Mouse (Mus musculus) layer of hippocampus, adult 2 months (tissue): ENCODE data around the gene Gpr4. TPM values are rescaled to one million over a fixed set of nuclear protein-coding genes. Genes with fewer than 3 reads are reported as not detected.

Experiments used
- DNase-seq, 2 experiments: peaks; one replicate each; pipeline ENCODE4 v3.0.0; 2022; ENCODE audit warnings: low spot score in 2 of 2
- H3K27ac ChIP-seq: fragments of 200-600 bp; 2 replicates; pipeline ENCODE4 v1.8.1; 2022
- H3K4me3 ChIP-seq: fragments of 200-600 bp; 2 replicates; pipeline ENCODE4 v1.8.1; 2022; ENCODE audit warnings: mild to moderate bottlenecking
- CTCF ChIP-seq: fragments of 200-600 bp; conservative IDR thresholded peaks from 2 replicates; pipeline ENCODE4 v1.8.1; 2022; ENCODE audit warnings: antibody characterized with exemption, mild to moderate bottlenecking, moderate library complexity
- microRNA-seq, 2 experiments: library from miRNA; unstranded; fragments of <30 nt; microRNA quantifications; one replicate each; pipeline ENCODE4 v1.2.0; 2021
- total RNA-seq, 2 experiments: library from RNA; stranded (reverse); gene quantifications; 2 replicates each; pipeline ENCODE4 v1.2.3; 2021

Gpr4 gene
- total RNA-seq, 2 experiments from 2014 or later, result 1.6 to 2.5 TPM

GRCm38 (mm10) chr7:19265147-19265546 lies 52.8 kb downstream of the Gpr4 start:
- TF ChIP-seq CTCF, result no peak
- Histone ChIP-seq H3K4me3 (no peak overlapping the region), H3K27ac (no peak overlapping the region)
- DNase-seq, result no peak

DNA sequence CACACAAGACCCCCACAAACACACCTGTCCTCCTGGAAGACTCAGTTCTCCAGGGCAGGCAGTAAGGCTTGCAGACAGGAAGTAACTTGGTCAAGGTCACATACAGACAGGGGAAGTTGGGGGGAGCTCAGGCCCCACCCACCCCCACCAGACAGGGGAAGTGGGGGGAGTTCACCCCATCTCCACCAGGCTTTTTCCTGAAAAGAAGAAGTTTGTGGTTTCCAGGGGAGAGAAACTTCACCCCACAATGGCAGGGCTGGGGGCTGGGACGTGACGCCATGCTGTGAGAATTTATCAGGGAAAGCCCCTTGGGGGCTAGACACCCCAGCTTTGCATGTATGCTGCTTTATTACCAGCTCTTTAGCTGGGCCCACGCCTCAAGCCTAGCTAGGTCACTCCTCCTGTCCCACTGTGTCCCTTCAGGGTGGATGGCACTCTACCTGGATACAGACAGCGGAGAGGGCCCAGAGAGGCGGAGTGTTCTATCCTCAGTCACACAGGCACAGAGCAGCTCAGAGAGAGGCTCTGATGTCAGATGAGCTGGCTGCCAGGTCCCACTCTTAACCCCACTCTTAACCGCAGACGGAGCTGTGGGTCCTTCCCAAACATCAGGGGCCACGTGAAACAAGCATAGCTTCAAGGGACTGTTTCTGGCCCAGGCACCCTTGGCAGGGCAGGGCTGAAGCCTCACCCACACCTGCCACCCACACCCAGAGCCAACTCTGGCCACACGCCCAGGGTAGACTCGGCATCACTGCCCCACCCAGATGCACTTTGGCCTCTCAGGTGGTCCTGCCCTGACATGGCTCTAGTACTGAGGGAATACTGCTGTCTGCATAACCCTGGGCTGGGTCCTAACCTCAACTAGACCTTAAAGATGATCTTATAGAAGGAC lies 53.8 kb downstream of the Gpr4 start:
- DNase-seq, result no peak
- no peak for TF ChIP-seq CTCF
- Histone ChIP-seq H3K27ac (peak overlapping the region; percentile 48; the same call in 1 of the 2 replicates), H3K4me3 (no peak overlapping the region)

DNA sequence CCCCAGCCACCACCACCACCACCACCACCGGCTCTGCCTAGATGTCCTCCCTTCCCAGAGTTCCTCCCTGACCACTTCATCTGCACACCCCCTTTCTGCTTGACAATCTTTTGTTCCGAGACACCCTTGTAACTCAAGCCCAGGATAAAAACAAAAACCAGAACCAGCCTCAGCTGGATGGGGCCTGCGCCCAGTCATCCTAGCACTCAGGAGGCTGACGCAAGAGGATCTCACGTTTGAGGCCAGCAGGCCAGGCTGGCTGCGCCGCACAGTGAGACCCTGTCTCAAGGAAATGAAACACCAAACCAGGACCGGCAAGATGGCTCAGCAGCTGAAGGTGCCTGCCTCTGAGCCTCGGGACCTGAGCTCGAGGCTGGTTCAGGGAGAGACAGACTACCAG lies 54.7 kb downstream of the Gpr4 start:
- no peak overlapping the region for H3K27ac ChIP-seq
- no peak for DNase-seq
- no peak overlapping the region for H3K4me3 ChIP-seq
- no peak for TF ChIP-seq CTCF

- TF ChIP-seq CTCF, result no peak
- H3K4me3 ChIP-seq, result peak overlapping the region; percentile 78
- H3K27ac ChIP-seq, result peak overlapping the region; percentile 89
- DNase-seq, result no peak
These were observed 56.8 kb downstream of the Gpr4 start for GRCm38 (mm10) chr7:19268993-19269681.

DNA sequence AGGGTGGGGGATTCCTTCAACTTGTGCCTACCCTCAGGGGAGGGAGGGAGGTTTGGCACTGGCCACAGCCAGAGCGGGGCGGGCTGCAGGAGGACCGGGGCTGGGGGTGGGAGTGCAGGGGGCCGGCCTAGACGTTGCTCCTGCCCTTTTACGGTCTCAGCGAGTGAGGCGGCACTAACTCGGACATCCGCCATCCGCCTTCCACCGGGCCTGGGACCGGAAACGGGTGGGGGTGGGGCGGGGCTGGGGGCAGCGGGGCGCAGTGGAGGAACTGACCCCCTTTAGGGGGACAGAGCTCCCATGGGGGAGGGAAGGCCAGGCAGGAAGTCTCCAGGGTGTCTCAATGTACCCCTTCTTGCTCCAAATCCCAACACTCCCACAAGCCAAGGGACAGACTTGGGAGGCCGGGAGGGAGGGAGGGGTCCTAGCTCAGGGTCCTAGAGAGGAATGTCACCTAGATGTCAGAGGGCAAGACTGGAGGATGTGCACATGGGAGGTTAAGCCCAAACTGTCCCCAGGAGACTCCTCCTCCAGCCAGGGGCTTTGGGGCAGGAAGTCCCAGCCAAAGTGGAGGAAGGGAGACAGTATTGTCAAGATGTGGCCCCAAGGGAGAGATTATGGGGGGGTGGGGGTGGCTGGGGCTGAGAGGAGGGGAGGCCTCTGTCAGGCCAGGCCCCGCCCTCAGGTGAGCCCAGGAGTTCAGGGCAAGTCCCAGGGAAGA lies 57.5 kb downstream of the Gpr4 start:
- peak overlapping the region; percentile 89 for H3K27ac ChIP-seq
- no peak for TF ChIP-seq CTCF

GRCm38 (mm10) chr7:19270509-19271237 lies 58.3 kb downstream of the Gpr4 start:
- Histone ChIP-seq H3K27ac (peak overlapping the region; percentile 89), H3K4me3 (peak overlapping the region; percentile 78)
- DNase-seq, result no peak
- TF ChIP-seq CTCF, result no peak

More for the DNA sequence above, 57.5 kb downstream of the Gpr4 start:
- DNase-seq, result no peak
- peak overlapping the region; percentile 78 for H3K4me3 ChIP-seq

- peak within 1 kb of the TSS; percentile 89 for H3K27ac ChIP-seq
- peak within 1 kb of the TSS; percentile 78 for H3K4me3 ChIP-seq
- TF ChIP-seq CTCF, result no peak; the same call in 1 of the 2 replicates
- DNase-seq, result peak; percentile 80 to 84
These were observed 59.2 kb downstream of the Gpr4 start, which contains the start of gene Vasp for GRCm38 (mm10) chr7:19271238-19272172. Vasp (minus strand) TSS chr7:19271817.

DNA sequence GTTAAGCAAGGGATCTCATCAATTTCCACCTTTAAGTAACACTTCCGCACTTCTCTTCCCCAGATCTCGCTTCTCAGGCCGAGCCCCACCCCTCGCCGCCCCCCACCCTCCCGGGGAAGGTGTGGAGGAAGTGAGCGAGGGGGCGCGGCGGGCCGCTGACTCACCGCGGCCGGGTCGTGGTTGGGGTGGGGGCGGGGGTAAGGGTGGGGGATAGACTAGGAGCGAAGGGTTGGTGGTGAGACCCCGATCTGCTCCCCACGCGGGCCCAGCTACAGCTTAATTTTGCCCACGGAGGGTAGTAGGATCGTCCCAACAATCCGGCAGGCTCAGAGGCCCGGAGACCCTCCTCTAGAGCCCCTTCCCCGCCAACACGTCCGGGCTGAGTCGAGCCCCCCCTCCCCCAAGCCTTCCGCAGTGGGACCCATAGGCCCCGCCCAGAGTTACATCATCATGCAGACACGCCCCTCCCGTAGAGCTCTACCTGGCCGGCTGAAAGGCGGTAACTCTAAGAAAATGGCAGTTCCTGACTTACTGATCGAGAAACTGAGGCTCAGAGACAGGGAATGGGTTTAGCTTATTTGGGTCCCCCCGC lies 59.9 kb downstream of the Gpr4 start:
- no peak for DNase-seq

More for the DNA sequence above, 59.9 kb downstream of the Gpr4 start:
- Histone ChIP-seq H3K27ac (peak overlapping the region; percentile 89), H3K4me3 (peak overlapping the region; percentile 78)
- no peak for TF ChIP-seq CTCF

Small RNA genes lying within 50 kb of the gene (microRNA-seq; reads per million reads assigned to microRNA genes)
- 9,961 to 10,803 reads per million in 2 experiments for gene Mir330

Other genes starting within 250 kb of the Gpr4 start
- gene Nanos2, start 225.1 kb upstream of the Gpr4 start, total RNA-seq, result under 1 TPM; 0.54 to 0.66 TPM
- gene Mypop, start 221.3 kb upstream of the Gpr4 start, total RNA-seq, result 10 to 100 TPM; 44.0 to 46.4 TPM
- gene Irf2bp1, start 208.5 kb upstream of the Gpr4 start, total RNA-seq, result 10 to 100 TPM; 52.7 to 56.3 TPM
- gene Foxa3, start 189.0 kb upstream of the Gpr4 start, total RNA-seq, result not detected
- 100 to 1,000 TPM; 112 to 114 TPM for gene Sympk, start 188.2 kb upstream of the Gpr4 start, total RNA-seq
- gene Rsph6a, start 157.8 kb upstream of the Gpr4 start, total RNA-seq, result under 1 TPM in 1 of 2 experiments, not detected in 1; 0.20 TPM
- gene Dmwd, start 136.3 kb upstream of the Gpr4 start, total RNA-seq, result 100 to 1,000 TPM; 154 TPM
- gene Dmpk, start 128.7 kb upstream of the Gpr4 start, total RNA-seq, result 10 to 100 TPM; 38.8 to 56.8 TPM
- gene Six5, start 117.9 kb upstream of the Gpr4 start, total RNA-seq, result 1 to 10 TPM; 2.4 to 2.8 TPM
- gene Gm4969, start 94.2 kb upstream of the Gpr4 start, total RNA-seq, result under 1 TPM; 0.33 to 0.71 TPM
- gene Fbxo46, start 92.7 kb upstream of the Gpr4 start, total RNA-seq, result 10 to 100 TPM; 12.5 to 13.1 TPM
- 10 to 100 TPM; 17.6 to 18.4 TPM for gene Qpctl, start 63.2 kb upstream of the Gpr4 start, total RNA-seq
- 10 to 100 TPM; 76.0 to 80.5 TPM for gene Snrpd2, start 62.8 kb upstream of the Gpr4 start, total RNA-seq
- 1 to 10 TPM in 1 of 2 experiments, under 1 TPM in 1; 0.87 to 1.2 TPM for gene Gipr, start 46.4 kb upstream of the Gpr4 start, total RNA-seq
- 100 to 1,000 TPM; 159 to 162 TPM for gene Eml2, start 36.1 kb upstream of the Gpr4 start, total RNA-seq
- 10 to 100 TPM; 37.4 to 38.7 TPM for gene Opa3, start 15.8 kb downstream of the Gpr4 start, total RNA-seq
- 10 to 100 TPM; 15.7 to 17.1 TPM for gene Vasp, start 59.3 kb downstream of the Gpr4 start, total RNA-seq
- not detected for gene Ppm1n, start 67.5 kb downstream of the Gpr4 start, total RNA-seq
- gene Rtn2, start 70.1 kb downstream of the Gpr4 start, total RNA-seq, result 10 to 100 TPM; 90.3 to 92.7 TPM
- 10 to 100 TPM; 12.8 to 14.1 TPM for gene Fosb, start 97.5 kb downstream of the Gpr4 start, total RNA-seq
- gene Ercc1, start 132.2 kb downstream of the Gpr4 start, total RNA-seq, result 10 to 100 TPM; 51.7 to 51.9 TPM
- gene Cd3eap, start 146.9 kb downstream of the Gpr4 start, total RNA-seq, result 10 to 100 TPM; 18.1 to 19.5 TPM
- 1 to 10 TPM; 6.1 to 6.9 TPM for gene Ppp1r13l, start 147.2 kb downstream of the Gpr4 start, total RNA-seq
- gene Ercc2, start 169.5 kb downstream of the Gpr4 start, total RNA-seq, result 10 to 100 TPM; 36.4 to 36.5 TPM
- gene Klc3, start 191.6 kb downstream of the Gpr4 start, total RNA-seq, result 1 to 10 TPM; 3.2 to 3.5 TPM
- gene Ckm, start 192.2 kb downstream of the Gpr4 start, total RNA-seq, result not detected
- gene Mark4, start 246.3 kb downstream of the Gpr4 start, total RNA-seq, result 10 to 100 TPM; 92.9 to 99.6 TPM